Mouse (Mus musculus) ES-Bruce4 (cell line): Measurements from ENCODE around the gene Polg.

Experiments
- CTCF ChIP-seq: IDR thresholded peaks from one replicate; pipeline ENCODE4 v1.8.1; 2011; ENCODE audit warnings: low read depth, low read length
- POLR2A ChIP-seq: IDR thresholded peaks from one replicate; pipeline ENCODE4 v1.8.1; 2011; ENCODE audit warnings: low read length; ENCODE audit not compliant: insufficient read depth

- TF ChIP-seq CTCF (no peak), POLR2A (no peak)
Measured at GRCm38 (mm10) chr7:79447486-79447885, 18.7 kb downstream of the Polg start.
